Mouse (Mus musculus) forebrain, embryonic 12.5 days (tissue): ENCODE measurements at regions not wholly inside any gene's neighbourhood (a gene's known extent, or its start where the extent isn't known, plus 50 kb on each side); places are given as distances from the start of the nearest gene placed in this dataset.

Experiments
- ATAC-seq: fragments of 200-750 bp; cut with Nextera tagmentation; 2 replicates; pipeline ENCODE4 v1.8.0; 2017; ENCODE audit warnings: moderate TSS enrichment; ENCODE audit not compliant: low FRiP score
- H3K27ac ChIP-seq: fragments of 300-500 bp; sonication (generic); 2 replicates; pipeline ENCODE4 v1.5.1; 2016; ENCODE audit warnings: mild to moderate bottlenecking
- H3K27me3 ChIP-seq: fragments of 300-500 bp; sonication (generic); 2 replicates; pipeline ENCODE4 v1.6.1; 2016; ENCODE audit warnings: mild to moderate bottlenecking
- H3K36me3 ChIP-seq: fragments of 300-500 bp; sonication (generic); replicated peaks from 2 replicates; pipeline ENCODE4 v1.6.1; 2016; ENCODE audit warnings: mild to moderate bottlenecking
- H3K4me1 ChIP-seq: fragments of 300-500 bp; sonication (generic); 2 replicates; pipeline ENCODE4 v1.6.1; 2016
- H3K4me2 ChIP-seq: fragments of 300-500 bp; sonication (generic); 2 replicates; pipeline ENCODE4 v1.6.1; 2016; ENCODE audit warnings: mild to moderate bottlenecking, moderate library complexity
- H3K4me3 ChIP-seq: fragments of 300-500 bp; sonication (generic); replicated peaks from 2 replicates; pipeline ENCODE4 v1.5.1; 2016; ENCODE audit warnings: mild to moderate bottlenecking
- H3K9ac ChIP-seq: fragments of 300-500 bp; sonication (generic); 2 replicates; pipeline ENCODE4 v1.6.1; 2016; ENCODE audit warnings: mild to moderate bottlenecking
- H3K9me3 ChIP-seq: fragments of 300-500 bp; sonication (generic); 2 replicates; pipeline ENCODE4 v1.6.1; 2016
- WGBS: fragments of 180-500 bp; shearing (Covaris S2); methylation state at CpG from one replicate; pipeline ENCODE4 v1.1.7; 2016; 5-methylcytosine and 5-hydroxymethylcytosine counted together

GRCm38 (mm10) chr8:12078679-12079566, 199.7 kb upstream of the A230072I06Rik start:
- H3K36me3 ChIP-seq: no peaks in the 10 kb centered on the region
- no peak overlapping the region for H3K4me3 ChIP-seq
- no peaks in the 10 kb centered on the region for H3K9me3 ChIP-seq
- H3K27ac ChIP-seq: no peak overlapping the region
- no peak overlapping the region for H3K4me2 ChIP-seq
- peak; percentile 69 for ATAC-seq
- peaks cover 13% of the 10 kb centered on the region; the same call in 1 of the 2 replicates for H3K4me1 ChIP-seq
- no peak overlapping the region for H3K9ac ChIP-seq
- 62% methylated on average over 14 of the region's 14 CpGs for WGBS
- H3K27me3 ChIP-seq: peaks cover 32% of the 10 kb centered on the region; the same call in 1 of the 2 replicates

- Histone ChIP-seq H3K4me3 (no peak overlapping the region), H3K9me3 (no peaks in the 10 kb centered on the region), H3K9ac (no peak overlapping the region), H3K27ac (no peak overlapping the region), H3K4me2 (no peak overlapping the region), H3K4me1 (peaks cover 13% of the 10 kb centered on the region; the same call in 1 of the 2 replicates), H3K36me3 (no peaks in the 10 kb centered on the region), H3K27me3 (peaks cover 23% of the 10 kb centered on the region)
- no peak for ATAC-seq
- 90% methylated on average over 5 of the region's 5 CpGs for WGBS
Observed at GRCm38 (mm10) chr8:12081536-12081935, 197.1 kb upstream of the A230072I06Rik start.

- Histone ChIP-seq H3K36me3 (no peaks in the 10 kb centered on the region), H3K4me1 (peaks cover 9% of the 10 kb centered on the region), H3K4me3 (no peak overlapping the region), H3K27ac (no peak overlapping the region), H3K4me2 (no peak overlapping the region), H3K9me3 (no peaks in the 10 kb centered on the region), H3K9ac (no peak overlapping the region), H3K27me3 (peaks cover 24% of the 10 kb centered on the region)
- WGBS: 32% methylated on average over 10 of the region's 10 CpGs
- ATAC-seq: peak; percentile 81
Observed at GRCm38 (mm10) chr8:12087192-12087800, 191.3 kb upstream of the A230072I06Rik start.

- Histone ChIP-seq H3K36me3 (no peaks in the 10 kb centered on the region), H3K4me1 (peaks cover 27% of the 10 kb centered on the region), H3K4me3 (no peak overlapping the region), H3K9me3 (no peaks in the 10 kb centered on the region), H3K27ac (no peak overlapping the region), H3K4me2 (no peak overlapping the region), H3K9ac (no peak overlapping the region), H3K27me3 (peaks cover 18% of the 10 kb centered on the region)
- WGBS: 87% methylated on average over 8 of the region's 8 CpGs
- no peak for ATAC-seq
Observed at GRCm38 (mm10) chr8:12100145-12100544, 178.5 kb upstream of the A230072I06Rik start.

GRCm38 (mm10) chr8:12103296-12103695, 175.3 kb upstream of the A230072I06Rik start:
- Histone ChIP-seq H3K4me2 (no peak overlapping the region), H3K27ac (no peak overlapping the region), H3K36me3 (no peaks in the 10 kb centered on the region), H3K27me3 (peaks cover 37% of the 10 kb centered on the region), H3K9ac (no peak overlapping the region), H3K9me3 (no peaks in the 10 kb centered on the region), H3K4me1 (peaks cover 37% of the 10 kb centered on the region), H3K4me3 (no peak overlapping the region)
- ATAC-seq: no peak
- 38% methylated on average over 4 of the region's 4 CpGs for WGBS

GRCm38 (mm10) chr8:12105106-12105901, 173.3 kb upstream of the A230072I06Rik start:
- WGBS: 8% methylated on average over 15 of the region's 15 CpGs
- H3K4me2 ChIP-seq: peak overlapping the region; percentile 21
- ATAC-seq: peak; percentile 79
- no peaks in the 10 kb centered on the region for H3K9me3 ChIP-seq
- no peak overlapping the region for H3K4me3 ChIP-seq
- H3K27ac ChIP-seq: peak overlapping the region; percentile 79
- H3K36me3 ChIP-seq: no peaks in the 10 kb centered on the region
- peaks cover 51% of the 10 kb centered on the region for H3K4me1 ChIP-seq
- H3K9ac ChIP-seq: no peak overlapping the region
- H3K27me3 ChIP-seq: peaks cover 48% of the 10 kb centered on the region

- no peak overlapping the region for H3K27ac ChIP-seq
- ATAC-seq: no peak
- H3K36me3 ChIP-seq: no peaks in the 10 kb centered on the region
- H3K9ac ChIP-seq: no peak overlapping the region
- H3K4me3 ChIP-seq: no peak overlapping the region
- peaks cover 58% of the 10 kb centered on the region for H3K27me3 ChIP-seq
- H3K4me2 ChIP-seq: no peak overlapping the region
- peaks cover 49% of the 10 kb centered on the region for H3K4me1 ChIP-seq
- H3K9me3 ChIP-seq: no peaks in the 10 kb centered on the region
- 78% methylated on average over 5 of the region's 5 CpGs for WGBS
Observed at GRCm38 (mm10) chr8:12108578-12108977, 170.0 kb upstream of the A230072I06Rik start.

GRCm38 (mm10) chr8:12111626-12112025, 167.0 kb upstream of the A230072I06Rik start:
- no peak for ATAC-seq
- peaks cover 53% of the 10 kb centered on the region for H3K27me3 ChIP-seq
- no peak overlapping the region for H3K4me3 ChIP-seq
- H3K4me1 ChIP-seq: peaks cover 24% of the 10 kb centered on the region
- H3K4me2 ChIP-seq: no peak overlapping the region
- H3K9ac ChIP-seq: no peak overlapping the region
- no peaks in the 10 kb centered on the region for H3K9me3 ChIP-seq
- no peaks in the 10 kb centered on the region for H3K36me3 ChIP-seq
- WGBS: 82% methylated on average over 10 of the region's 10 CpGs
- H3K27ac ChIP-seq: no peak overlapping the region

- no peak for ATAC-seq
- peaks cover 24% of the 10 kb centered on the region for H3K4me1 ChIP-seq
- 31% methylated on average over 8 of the region's 8 CpGs for WGBS
Observed at GRCm38 (mm10) chr8:12113023-12113422, 165.6 kb upstream of the A230072I06Rik start.

GRCm38 (mm10) chr8:12126374-12127001, 152.1 kb upstream of the A230072I06Rik start:
- H3K4me2 ChIP-seq: peak overlapping the region; percentile 34

More at GRCm38 (mm10) chr8:12113023-12113422, 165.6 kb upstream of the A230072I06Rik start:
- Histone ChIP-seq H3K27ac (no peak overlapping the region), H3K27me3 (peaks cover 53% of the 10 kb centered on the region), H3K36me3 (no peaks in the 10 kb centered on the region), H3K4me2 (no peak overlapping the region), H3K4me3 (no peak overlapping the region), H3K9me3 (no peaks in the 10 kb centered on the region), H3K9ac (no peak overlapping the region)

GRCm38 (mm10) chr8:12127106-12127800, 151.4 kb upstream of the A230072I06Rik start:
- peak overlapping the region; percentile 34 for H3K4me2 ChIP-seq
- 5% methylated on average over 14 of the region's 14 CpGs for WGBS

More at GRCm38 (mm10) chr8:12126374-12127001, 152.1 kb upstream of the A230072I06Rik start:
- Histone ChIP-seq H3K27ac (peak overlapping the region; percentile 89), H3K4me3 (no peak overlapping the region), H3K36me3 (no peaks in the 10 kb centered on the region), H3K9me3 (0 out of 2 replicates have a peak, but pooled peaks cover 5% of the 10 kb centered on the region), H3K4me1 (peaks cover 36% of the 10 kb centered on the region), H3K27me3 (peaks cover 25% of the 10 kb centered on the region), H3K9ac (no peak overlapping the region)
- WGBS: 7% methylated on average over 11 of the region's 11 CpGs
- peak; percentile 94 for ATAC-seq

More at GRCm38 (mm10) chr8:12127106-12127800, 151.4 kb upstream of the A230072I06Rik start:
- ATAC-seq: peak; percentile 63
- H3K27ac ChIP-seq: peak overlapping the region; percentile 89
- no peaks in the 10 kb centered on the region for H3K36me3 ChIP-seq
- H3K4me1 ChIP-seq: peaks cover 36% of the 10 kb centered on the region
- no peak overlapping the region for H3K4me3 ChIP-seq
- H3K9me3 ChIP-seq: 0 out of 2 replicates have a peak, but pooled peaks cover 5% of the 10 kb centered on the region
- H3K9ac ChIP-seq: peak overlapping the region; percentile 1; the same call in 1 of the 2 replicates
- peaks cover 33% of the 10 kb centered on the region for H3K27me3 ChIP-seq
